In the genomic region with DNA sequence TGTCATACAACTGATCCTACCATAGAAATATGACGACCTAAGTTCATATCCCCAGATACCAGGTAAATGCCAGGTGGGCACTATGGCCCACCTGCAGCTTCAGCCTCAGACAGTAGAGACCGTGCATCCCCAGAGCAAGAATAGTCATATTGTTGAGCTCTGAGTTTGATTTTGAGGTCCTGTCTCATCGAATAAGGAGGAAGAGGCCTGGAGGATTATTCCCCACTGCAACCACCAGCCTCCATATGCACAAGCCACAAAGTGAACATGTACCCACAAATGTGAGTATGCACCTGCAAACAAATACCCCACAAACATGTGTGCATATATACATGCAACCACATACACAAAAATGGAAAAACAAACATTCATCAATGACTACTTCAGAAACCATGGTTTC, we compare ENCODE assay signal across 23 mouse cellular contexts. TPM values are rescaled to one million over a fixed set of nuclear protein-coding genes. Genes with fewer than 3 reads are reported as not detected.
A peak's percentile ranks its signal among the peaks of the same experiment; 100 is the strongest.
DNase-seq lines count a peak whose midpoint lies in the region; ATAC-seq and TF ChIP-seq lines count a peak whose summit lies in the region.
"Had no signal": no experiment of that assay in that cellular context is flagged by ENCODE, and none has a peak within 500 bp of the region (broad histone marks: within the 10 kb centered on the region; RNA-seq: fewer than 3 reads in every experiment).

No protein-coding gene starts in this region.

- TF ChIP-seq EP300 in heart, postnatal 0 days (IDR thresholded peaks at IDR 0.05; ENCODE audit: low read depth), result no peak

- intact Hi-C loops in heart, postnatal 10 days (cut with DNase I), result no loop called here

- H3K9ac ChIP-seq in heart, postnatal 0 days (replicated peaks; ENCODE audit: low read depth, low read length), result no peak overlapping the region
- H3K9ac ChIP-seq in heart, embryonic 11.5 days (ENCODE audit: low read depth, low read length), result no peak overlapping the region
- H3K9ac ChIP-seq in liver, embryonic 11.5 days (ENCODE audit: low read depth, low read length), result no peak overlapping the region
- H3K9ac ChIP-seq: embryonic facial prominence, embryonic 12.5 days; forebrain, embryonic 13.5 days; forebrain, embryonic 15.5 days had no signal

- no peaks in the 10 kb centered on the region for H3K36me3 ChIP-seq in heart, postnatal 0 days (replicated peaks; ENCODE audit: control insufficient read depth, insufficient read depth, low read length)
- no peaks in the 10 kb centered on the region; the same call in 1 of the 2 replicates for H3K36me3 ChIP-seq in heart, embryonic 11.5 days (ENCODE audit: control insufficient read depth, insufficient read depth, low read length)
- peaks cover 5% of the 10 kb centered on the region; the same call in 1 of the 2 replicates for H3K36me3 ChIP-seq in liver, embryonic 11.5 days (ENCODE audit: control insufficient read depth, insufficient read depth, low read length)

- DNase-seq in heart, adult 11 months, result peak; percentile 69
- DNase-seq in heart, postnatal 10 days, result no peak
- DNase-seq in heart, postnatal 0 days (ENCODE audit: low spot score), result peak; percentile 2
- DNase-seq in liver, result peak; percentile 0
- no peak for DNase-seq in liver, embryonic 11.5 days (ENCODE audit: low spot score)
- DNase-seq: adrenal gland, adult 8-10 months; adrenal gland, postnatal 14 days; adrenal gland, postnatal 36 days; B cell, adult 2 months; cerebellum, adult 2 months; cerebellum, adult 9-10 months; cerebellum, postnatal 10 days; cerebellum, postnatal 25 days had no signal

- no peak for ATAC-seq in heart, postnatal 0 days (ENCODE audit: insufficient read depth, low read depth)
- ATAC-seq in heart, embryonic 11.5 days (replicated peaks; ENCODE audit: insufficient number of reproducible peaks, low FRiP score, low TSS enrichment), result no peak
- ATAC-seq in liver, embryonic 11.5 days (replicated peaks; ENCODE audit: low FRiP score), result no peak
- ATAC-seq: activated CD4-positive, CD25-positive, alpha-beta regulatory T cell, adult 4 months; CD4-positive, CD25-positive, alpha-beta regulatory T cell, adult 4 months; forebrain, embryonic 13.5 days; forebrain, embryonic 15.5 days; Patski had no signal

- no peaks in the 10 kb centered on the region for H3K27me3 ChIP-seq in heart, postnatal 0 days (ENCODE audit: control insufficient read depth, insufficient read depth, low read length)
- no peaks in the 10 kb centered on the region for H3K27me3 ChIP-seq in heart, embryonic 11.5 days (ENCODE audit: control insufficient read depth, insufficient read depth, low read length)
- no peaks in the 10 kb centered on the region for H3K27me3 ChIP-seq in liver, embryonic 11.5 days (replicated peaks; ENCODE audit: control insufficient read depth, insufficient read depth, low read length)
- H3K27me3 ChIP-seq: CH12.LX; embryonic facial prominence, embryonic 12.5 days; forebrain, embryonic 13.5 days; forebrain, embryonic 15.5 days; Patski had no signal

- H3K27ac ChIP-seq in heart, postnatal 0 days (ENCODE audit: low read depth), result no peak overlapping the region
- H3K27ac ChIP-seq in heart, embryonic 11.5 days (ENCODE audit: low read depth, low read length), result no peak overlapping the region
- no peak overlapping the region for H3K27ac ChIP-seq in liver, embryonic 11.5 days (ENCODE audit: low read depth, low read length)
- H3K27ac ChIP-seq: embryonic facial prominence, embryonic 10.5 days; embryonic facial prominence, embryonic 12.5 days; forebrain, embryonic 13.5 days; forebrain, embryonic 15.5 days had no signal

- TF ChIP-seq CTCF in heart, postnatal 0 days (IDR thresholded peaks at IDR 0.05; ENCODE audit: low read depth), result no peak

- no peak overlapping the region for H3K4me2 ChIP-seq in heart, postnatal 0 days (ENCODE audit: low read depth, low read length)
- H3K4me2 ChIP-seq in heart, embryonic 11.5 days, result no peak overlapping the region
- no peak overlapping the region for H3K4me2 ChIP-seq in liver, embryonic 11.5 days
- H3K4me2 ChIP-seq: embryonic facial prominence, embryonic 12.5 days; forebrain, embryonic 13.5 days; forebrain, embryonic 15.5 days had no signal

- no peaks in the 10 kb centered on the region for H3K9me3 ChIP-seq in heart, postnatal 0 days (replicated peaks; ENCODE audit: control insufficient read depth, low read length)
- no peaks in the 10 kb centered on the region for H3K9me3 ChIP-seq in heart, embryonic 11.5 days (replicated peaks; ENCODE audit: control insufficient read depth, low read length)
- H3K9me3 ChIP-seq in liver, embryonic 11.5 days (ENCODE audit: control insufficient read depth, low read length), result no peaks in the 10 kb centered on the region
- H3K9me3 ChIP-seq: embryonic facial prominence, embryonic 10.5 days; embryonic facial prominence, embryonic 12.5 days; forebrain, embryonic 13.5 days; forebrain, embryonic 15.5 days; G1E had no signal

- WGBS in heart, postnatal 0 days, result 88% methylated on average over 3 of the region's 3 CpGs
- WGBS in heart, embryonic 11.5 days (ENCODE audit: insufficient replicate concordance), result 74% methylated on average over 3 of the region's 3 CpGs
- WGBS in liver, embryonic 11.5 days, result 91% methylated on average over 3 of the region's 3 CpGs

- H3K4me3 ChIP-seq in heart, postnatal 0 days (ENCODE audit: low read depth, low read length), result no peak overlapping the region
- no peak overlapping the region for H3K4me3 ChIP-seq in heart, embryonic 11.5 days (ENCODE audit: low read depth, low read length)
- no peak overlapping the region for H3K4me3 ChIP-seq in liver, embryonic 11.5 days (ENCODE audit: low read depth, low read length)
- H3K4me3 ChIP-seq: embryonic facial prominence, embryonic 10.5 days; embryonic facial prominence, embryonic 12.5 days; forebrain, embryonic 13.5 days; forebrain, embryonic 15.5 days had no signal

- H3K4me1 ChIP-seq in heart, postnatal 0 days (ENCODE audit: control insufficient read depth, insufficient read depth), result peaks cover 15% of the 10 kb centered on the region; the same call in 1 of the 2 replicates
- H3K4me1 ChIP-seq in heart, embryonic 11.5 days (ENCODE audit: control insufficient read depth, insufficient read depth, low read length), result peaks cover 17% of the 10 kb centered on the region
- peaks cover 11% of the 10 kb centered on the region for H3K4me1 ChIP-seq in liver, embryonic 11.5 days (replicated peaks; ENCODE audit: control insufficient read depth, insufficient read depth, low read length)

RNA-seq across cellular contexts. Expression of a gene that starts 1.6 kb away (rescaled TPM):
- 10 to 100 TPM; 18.9 to 19.8 TPM for total RNA-seq in heart, postnatal 10 days (2021)
- 29.0 and 39.9 TPM in 2 replicates for total RNA-seq in heart, postnatal 0 days (2014; rRNA removed; ENCODE audit: low replicate concordance)
- polyA plus RNA-seq in heart, postnatal 0 days (2015; fragmentation: Nextera tagmentation; extraction: Ambion mirVana), result 20.3 and 21.4 TPM in 2 replicates
- 56.4 and 59.9 TPM in 2 replicates for polyA plus RNA-seq in heart, embryonic 11.5 days (2014; fragmentation: Nextera tagmentation; extraction: Ambion mirVana)
- polyA plus RNA-seq in liver, embryonic 11.5 days (2014; fragmentation: Nextera tagmentation; extraction: Ambion mirVana), result 59.8 and 61.4 TPM in 2 replicates

RNA-seq across cellular contexts. Expression of a gene that starts 10.6 kb away (rescaled TPM):
- under 1 TPM in 1 of 2 experiments, not detected in 1; 0.47 TPM for total RNA-seq in heart, postnatal 10 days (2021)
- total RNA-seq in heart, postnatal 0 days (2014; rRNA removed; ENCODE audit: low replicate concordance), result not detected in 2 replicates
- polyA plus RNA-seq in heart, postnatal 0 days (2015; fragmentation: Nextera tagmentation; extraction: Ambion mirVana), result 0.08 and 0.29 TPM in 2 replicates
- polyA plus RNA-seq in heart, embryonic 11.5 days (2014; fragmentation: Nextera tagmentation; extraction: Ambion mirVana), result 0.43 and 0.62 TPM in 2 replicates
- 0.82 and 1.6 TPM in 2 replicates for polyA plus RNA-seq in liver, embryonic 11.5 days (2014; fragmentation: Nextera tagmentation; extraction: Ambion mirVana)
- polyA plus RNA-seq: G1E had no signal

RNA-seq across cellular contexts. Expression of a gene that starts 59.4 kb away (rescaled TPM):
- 100 to 1,000 TPM; 127 to 144 TPM for total RNA-seq in heart, postnatal 10 days (2021)
- 47.1 and 54.3 TPM in 2 replicates for total RNA-seq in heart, postnatal 0 days (2014; rRNA removed; ENCODE audit: low replicate concordance)
- polyA plus RNA-seq in heart, postnatal 0 days (2015; fragmentation: Nextera tagmentation; extraction: Ambion mirVana), result 139 and 151 TPM in 2 replicates
- polyA plus RNA-seq in heart, embryonic 11.5 days (2014; fragmentation: Nextera tagmentation; extraction: Ambion mirVana), result 278 and 323 TPM in 2 replicates
- 410 and 431 TPM in 2 replicates for polyA plus RNA-seq in liver, embryonic 11.5 days (2014; fragmentation: Nextera tagmentation; extraction: Ambion mirVana)

Comparison
In these comparisons a context has a peak if more than half of its experiments do, and no peak if none do; other contexts are left out.
1. DNase-seq: peak in heart, adult 11 months (single experiment), heart, postnatal 0 days (single experiment) and liver (single experiment); none in heart, postnatal 10 days (0 of 2) and liver, embryonic 11.5 days (single experiment).